Mouse (Mus musculus): ENCODE measurements around the gene Mypop.

GRCm38 (mm10) chr7:18967603-18968002 lies 23.4 kb upstream of the Mypop start:
- no peak for TF ChIP-seq TAL1 (IDR thresholded peaks at IDR 0.05; ENCODE audit: low read length)
- TF ChIP-seq GATA1 (IDR thresholded peaks at IDR 0.05; ENCODE audit: low read length), result no peak

Measured in erythroblast, embryonic 14.5 days (primary cell).